Mouse (Mus musculus) E14TG2a.4 (cell line): ENCODE results near the gene Syt7.

Experiments
- CTCF ChIP-seq: conservative IDR thresholded peaks from 2 replicates; pipeline ENCODE4 v1.5.1; 2014; ENCODE audit warnings: low read length
- NANOG ChIP-seq: IDR thresholded peaks from 2 replicates; pipeline ENCODE4 v1.6.1; 2014; ENCODE audit warnings: borderline replicate concordance, low read length, mixed read lengths

- TF ChIP-seq CTCF (no peak), NANOG (no peak)
Observed at GRCm38 (mm10) chr19:10379978-10380377, 8.9 kb upstream of the Syt7 start.
